29 mouse cellular contexts compared by ENCODE assay signal in genomic region chr4:126542838-126543237, GRCm38 (mm10). TPM values are rescaled to one million over a fixed set of nuclear protein-coding genes. Genes with fewer than 3 reads are reported as not detected.
DNase-seq lines count a peak whose midpoint lies in the region; ATAC-seq and TF ChIP-seq lines count a peak whose summit lies in the region.
"Had no signal": no experiment of that assay in that cellular context is flagged by ENCODE, and none has a peak within 500 bp of the region (broad histone marks: within the 10 kb centered on the region; RNA-seq: fewer than 3 reads in every experiment).

No protein-coding gene starts in this region.

- no peaks in the 10 kb centered on the region for H3K79me2 ChIP-seq in MEL (ENCODE audit: control insufficient read depth, insufficient read depth, low read length, poor library complexity)

- H3K4me3 ChIP-seq in MEL (ENCODE audit: control insufficient read depth in 1 of 2, insufficient read depth in 1 of 2, low read depth in 2 of 2, low read length in 2 of 2): no peak overlapping the region
- no peak overlapping the region for H3K4me3 ChIP-seq in olfactory bulb, adult 2 months (ENCODE audit: insufficient read depth, low read depth, low read length)
- no peak overlapping the region for H3K4me3 ChIP-seq in liver, embryonic 12.5 days
- H3K4me3 ChIP-seq: heart, embryonic 13.5 days had no signal

- peaks cover 0 to 4% of the 10 kb centered on the region in 2 experiments; a peak in 1 of 4 replicates for H3K36me3 ChIP-seq in MEL (ENCODE audit: control insufficient read depth in 1 of 2, insufficient read depth in 2 of 2, low read length in 2 of 2)
- no peaks in the 10 kb centered on the region for H3K36me3 ChIP-seq in liver, embryonic 12.5 days
- H3K36me3 ChIP-seq: G1E; heart, embryonic 13.5 days had no signal

- TF ChIP-seq POLR2A in MEL (IDR thresholded peaks at IDR 0.05; ENCODE audit: control insufficient read depth in 1 of 2, insufficient read depth in 1 of 2, low read depth in 1 of 2, low read length in 2 of 2, poor library complexity in 1 of 2): no peak
- TF ChIP-seq POLR2A in olfactory bulb, adult 2 months (IDR thresholded peaks at IDR 0.05; ENCODE audit: insufficient read depth, low read depth, low read length): no peak

- H3K27ac ChIP-seq in MEL (ENCODE audit: control insufficient read depth, low read depth, low read length): no peak overlapping the region
- H3K27ac ChIP-seq in olfactory bulb, adult 2 months (ENCODE audit: insufficient read depth, low read depth, low read length): peak overlapping the region; percentile 75
- no peak overlapping the region for H3K27ac ChIP-seq in liver, embryonic 12.5 days
- H3K27ac ChIP-seq: heart, embryonic 13.5 days; hindbrain, embryonic 14.5 days; hindbrain, postnatal 0 days had no signal

- peak; percentile 16 for DNase-seq in retina, postnatal 1 day
- DNase-seq in retina, embryonic 14.5 days (ENCODE audit: low spot score): no peak
- DNase-seq in MEL (ENCODE audit: low read depth, low spot score): peak; percentile 59
- no peak for DNase-seq in thymus, postnatal 36 days
- DNase-seq in frontal cortex, postnatal 10 days (ENCODE audit: low spot score in 2 of 2): no peak
- DNase-seq: adrenal gland, postnatal 10 days; cerebellum, adult 11 months; cerebellum, adult 2 months; cerebellum, adult 9-11 months; cerebellum, postnatal 25 days; gastrocnemius, postnatal 10 days; gastrocnemius, postnatal 36 days; heart, adult 18-20 months; heart, postnatal 14 days; heart, postnatal 4 days; kidney, adult 18-20 months had no signal

- peaks cover 0 to 6% of the 10 kb centered on the region in 2 experiments; a peak in 2 of 4 replicates for H3K4me1 ChIP-seq in MEL (ENCODE audit: control insufficient read depth in 1 of 2, insufficient read depth in 2 of 2, low read length in 2 of 2)
- H3K4me1 ChIP-seq in olfactory bulb, adult 2 months (ENCODE audit: control insufficient read depth, insufficient read depth, low read length): peaks cover 6% of the 10 kb centered on the region
- H3K4me1 ChIP-seq in liver, embryonic 12.5 days: no peaks in the 10 kb centered on the region

- peak in 1 of 2 experiments; percentile 48; a peak in 1 of 4 replicates for TF ChIP-seq EP300 in MEL (IDR thresholded peaks at IDR 0.05; ENCODE audit: low read depth in 1 of 2, low read length in 2 of 2)

- H3K9ac ChIP-seq in MEL (ENCODE audit: control insufficient read depth, low read depth, low read length, poor library complexity, severe bottlenecking): no peak overlapping the region
- H3K9ac ChIP-seq in liver, embryonic 12.5 days: no peak overlapping the region
- H3K9ac ChIP-seq: heart, embryonic 13.5 days; hindbrain, embryonic 14.5 days had no signal

- no peaks in the 10 kb centered on the region; a peak in 1 of 4 replicates for H3K27me3 ChIP-seq in MEL (ENCODE audit: control insufficient read depth in 1 of 2, insufficient read depth in 2 of 2, low read length in 2 of 2)
- H3K27me3 ChIP-seq in liver, embryonic 12.5 days (replicated peaks): peaks cover 3% of the 10 kb centered on the region; the same call in 1 of the 2 replicates

- no peak for TF ChIP-seq RAD21 in MEL (IDR thresholded peaks at IDR 0.05; ENCODE audit: low read depth, low read length)

- 54% methylated on average over 7 of the region's 7 CpGs for WGBS in olfactory bulb, adult 2 months
- WGBS in liver, embryonic 12.5 days (ENCODE audit: insufficient replicate concordance): 37% methylated on average over 7 of the region's 7 CpGs

- no peaks in the 10 kb centered on the region for H3K9me3 ChIP-seq in MEL (replicated peaks; ENCODE audit: insufficient read depth, low read length)
- no peaks in the 10 kb centered on the region for H3K9me3 ChIP-seq in liver, embryonic 12.5 days (replicated peaks)
- H3K9me3 ChIP-seq: G1E had no signal

- peak; percentile 41; the same call in 1 of the 2 replicates for ATAC-seq in granulocyte monocyte progenitor cell, adult 5-6 weeks (replicated peaks; ENCODE audit: poor library complexity, severe bottlenecking)
- no peak for ATAC-seq in liver, embryonic 12.5 days
- ATAC-seq: activated CD4-positive, CD25-positive, alpha-beta regulatory T cell, adult 4 months; CD4-positive, CD25-positive, alpha-beta regulatory T cell, adult 4 months; forebrain, embryonic 14.5 days; hindbrain, postnatal 0 days; inflammation-experienced regulatory T-cells, adult 6 months; intestine, embryonic 16.5 days had no signal

- TF ChIP-seq CTCF in MEL (IDR thresholded peaks at IDR 0.05 in 2 of 3, conservative IDR thresholded peaks at IDR 0.05 in 1 of 3; ENCODE audit: control insufficient read depth in 1 of 3, insufficient read depth in 1 of 3, low read depth in 2 of 3, low read length in 3 of 3, poor library complexity in 1 of 3, severe bottlenecking in 1 of 3): no peak
- no peak for TF ChIP-seq CTCF in olfactory bulb, adult 2 months (IDR thresholded peaks at IDR 0.05; ENCODE audit: insufficient read depth, low read depth, low read length)

- H3K4me2 ChIP-seq in liver, embryonic 12.5 days: no peak overlapping the region
- H3K4me2 ChIP-seq: heart, embryonic 13.5 days; hindbrain, embryonic 14.5 days had no signal

TF ChIP-seq in MEL, 35 proteins besides CTCF, POLR2A, EP300 and RAD21:
- TF ChIP-seq GATA1 (IDR thresholded peaks at IDR 0.05; ENCODE audit: low read depth, low read length) (peak; percentile 87), ETS1 (IDR thresholded peaks at IDR 0.05; ENCODE audit: low read depth, low read length) (no peak), MYC (IDR thresholded peaks at IDR 0.05; ENCODE audit: low read depth, low read length) (no peak), JUND (IDR thresholded peaks at IDR 0.05; ENCODE audit: low read depth, low read length) (no peak), RCOR1 (IDR thresholded peaks at IDR 0.05; ENCODE audit: low read depth, low read length) (peak; percentile 26; the same call in 1 of the 2 replicates), MAZ (IDR thresholded peaks at IDR 0.05; ENCODE audit: low read depth, low read length) (no peak)
TF ChIP-seq in MEL: peak in this region for 2.

RNA-seq across cellular contexts. Expression of gene Ago4, which starts 9.6 kb away (rescaled TPM):
- total RNA-seq in MEL (2012; rRNA removed): 0.39 and 0.42 TPM in 2 replicates
- polyA plus RNA-seq in MEL (2012; ENCODE audit: insufficient read depth in 1 of 2, insufficient read length in 2 of 2, low read depth in 1 of 2, low replicate concordance in 2 of 2, missing spikeins in 1 of 2): 1 to 10 TPM in 1 of 2 experiments, not detected in 1; 1.8 TPM
- total RNA-seq in granulocyte monocyte progenitor cell, adult 5-6 weeks (2014; fragmentation: Nextera tagmentation): 2.7 and 4.6 TPM in 2 replicates
- total RNA-seq in granulocyte monocyte progenitor cell, adult 5-6 weeks (2017): 4.1 and 4.6 TPM in 2 replicates
- polyA plus RNA-seq in olfactory bulb, adult 2 months (2012; ENCODE audit: insufficient read depth, insufficient read length, low replicate concordance, missing spikeins): not detected in 2 replicates
- 0.23 and 0.37 TPM in 2 replicates for polyA plus RNA-seq in liver, embryonic 12.5 days (2016; fragmentation: Nextera tagmentation; extraction: Ambion mirVana)
- polyA plus RNA-seq: G1E had no signal

RNA-seq across cellular contexts. Expression of gene Clspn, which starts 13.9 kb away (rescaled TPM):
- total RNA-seq in MEL (2012; rRNA removed): 42.0 and 46.9 TPM in 2 replicates
- polyA plus RNA-seq in MEL (2012; ENCODE audit: insufficient read depth in 1 of 2, insufficient read length in 2 of 2, low read depth in 1 of 2, low replicate concordance in 2 of 2, missing spikeins in 1 of 2): 100 to 1,000 TPM in 1 of 2 experiments, 10 to 100 TPM in 1; 64.0 to 618 TPM
- 37.8 and 57.9 TPM in 2 replicates for total RNA-seq in granulocyte monocyte progenitor cell, adult 5-6 weeks (2014; fragmentation: Nextera tagmentation)
- total RNA-seq in granulocyte monocyte progenitor cell, adult 5-6 weeks (2017): 53.5 and 91.2 TPM in 2 replicates
- not detected in 2 replicates for polyA plus RNA-seq in olfactory bulb, adult 2 months (2012; ENCODE audit: insufficient read depth, insufficient read length, low replicate concordance, missing spikeins)
- polyA plus RNA-seq in liver, embryonic 12.5 days (2016; fragmentation: Nextera tagmentation; extraction: Ambion mirVana): 44.4 and 44.5 TPM in 2 replicates
- total RNA-seq: gastrocnemius, adult 18-20 months had no signal

Comparison
In these comparisons a context has a peak if more than half of its experiments do, and no peak if none do; other contexts are left out.
1. DNase-seq: peak in retina, postnatal 1 day (single experiment) and MEL (single experiment); none in retina, embryonic 14.5 days (single experiment), thymus, postnatal 36 days (0 of 2) and frontal cortex, postnatal 10 days (0 of 2).